Comparison of ENCODE assay signal across 9 mouse cellular contexts in genomic region chr2:105687317-105687991, GRCm38 (mm10). TPM values are rescaled to one million over a fixed set of nuclear protein-coding genes. Genes with fewer than 3 reads are reported as not detected.
A peak's percentile ranks its signal among the peaks of the same experiment; 100 is the strongest.
DNase-seq lines count a peak whose midpoint lies in the region; ATAC-seq lines count a peak whose summit lies in the region.
"Had no signal": no experiment of that assay in that cellular context is flagged by ENCODE, and none has a peak within 500 bp of the region (broad histone marks: within the 10 kb centered on the region; RNA-seq: fewer than 3 reads in every experiment).

No protein-coding gene starts in this region.

- ATAC-seq in kidney, embryonic 15.5 days (replicated peaks; ENCODE audit: low FRiP score), result peak; percentile 68
- ATAC-seq in liver, embryonic 16.5 days (ENCODE audit: low read depth), result no peak
- peak; percentile 29; the same call in 1 of the 2 replicates for ATAC-seq in stomach, embryonic 16.5 days (ENCODE audit: insufficient read depth, low FRiP score)

- H3K27ac ChIP-seq in kidney, embryonic 15.5 days, result no peak overlapping the region
- no peak overlapping the region for H3K27ac ChIP-seq in liver, embryonic 16.5 days (ENCODE audit: low read length)
- H3K27ac ChIP-seq in stomach, embryonic 16.5 days (ENCODE audit: low read length), result no peak overlapping the region

- H3K36me3 ChIP-seq in kidney, embryonic 15.5 days, result no peaks in the 10 kb centered on the region
- H3K36me3 ChIP-seq in liver, embryonic 16.5 days (ENCODE audit: control insufficient read depth, insufficient read depth), result no peaks in the 10 kb centered on the region
- H3K36me3 ChIP-seq in stomach, embryonic 16.5 days (ENCODE audit: control insufficient read depth, insufficient read depth, low read length), result no peaks in the 10 kb centered on the region

- no peak for DNase-seq in kidney, postnatal 14 days
- DNase-seq in cerebellum, postnatal 25 days, result peak; percentile 88 to 89
- peak; percentile 45 for DNase-seq in heart, postnatal 4 days
- DNase-seq in thymus, adult 18-20 months, result no peak
- no peak for DNase-seq in spleen, postnatal 10 days (ENCODE audit: low spot score in 2 of 2)

- 1% methylated on average over 13 of the region's 13 CpGs for WGBS in kidney, embryonic 15.5 days
- 2% methylated on average over 13 of the region's 13 CpGs for whole genome bisulfite sequencing in liver, embryonic 16.5 days (ENCODE audit: insufficient replicate concordance)
- WGBS in stomach, embryonic 16.5 days, result 2% methylated on average over 13 of the region's 13 CpGs

- H3K4me3 ChIP-seq in kidney, embryonic 15.5 days (replicated peaks), result peak overlapping the region; percentile 11
- 0 out of 2 replicates have a peak overlapping the region, but pooled peaks have one; percentile 8 for H3K4me3 ChIP-seq in liver, embryonic 16.5 days (ENCODE audit: low read depth, low read length)
- H3K4me3 ChIP-seq in stomach, embryonic 16.5 days (replicated peaks; ENCODE audit: low read length), result no peak overlapping the region; the same call in 1 of the 2 replicates

- no peak overlapping the region for H3K9ac ChIP-seq in kidney, embryonic 15.5 days
- H3K9ac ChIP-seq in liver, embryonic 16.5 days (ENCODE audit: low read depth, low read length), result no peak overlapping the region
- no peak overlapping the region for H3K9ac ChIP-seq in stomach, embryonic 16.5 days (ENCODE audit: low read length)

- H3K27me3 ChIP-seq in kidney, embryonic 15.5 days, result peaks cover 97% of the 10 kb centered on the region
- H3K27me3 ChIP-seq in liver, embryonic 16.5 days (ENCODE audit: control insufficient read depth, insufficient read depth, low read depth, low read length), result peaks cover 96% of the 10 kb centered on the region
- H3K27me3 ChIP-seq in stomach, embryonic 16.5 days (ENCODE audit: control insufficient read depth, insufficient read depth, low read length), result peaks cover 76% of the 10 kb centered on the region

- H3K4me1 ChIP-seq in kidney, embryonic 15.5 days, result peaks cover 29% of the 10 kb centered on the region
- H3K4me1 ChIP-seq in liver, embryonic 16.5 days (ENCODE audit: control insufficient read depth, low read depth, low read length), result peaks cover 2% of the 10 kb centered on the region
- no peaks in the 10 kb centered on the region for H3K4me1 ChIP-seq in stomach, embryonic 16.5 days (ENCODE audit: control insufficient read depth, insufficient read depth, low read length)

- H3K4me2 ChIP-seq in kidney, embryonic 15.5 days, result peak overlapping the region; percentile 35
- peak overlapping the region; percentile 16; the same call in 1 of the 2 replicates for H3K4me2 ChIP-seq in liver, embryonic 16.5 days (ENCODE audit: low read depth, low read length)
- H3K4me2 ChIP-seq in stomach, embryonic 16.5 days (ENCODE audit: low read depth, low read length), result peak overlapping the region; percentile 30; the same call in 1 of the 2 replicates

- H3K9me3 ChIP-seq in kidney, embryonic 15.5 days (replicated peaks), result no peaks in the 10 kb centered on the region
- no peaks in the 10 kb centered on the region for H3K9me3 ChIP-seq in liver, embryonic 16.5 days (replicated peaks; ENCODE audit: control insufficient read depth, low read length)
- H3K9me3 ChIP-seq in stomach, embryonic 16.5 days (replicated peaks; ENCODE audit: control insufficient read depth, low read length), result no peaks in the 10 kb centered on the region
- H3K9me3 ChIP-seq: G1E had no signal

RNA-seq across cellular contexts. Expression of gene Pax6, which starts 18.8 kb away (rescaled TPM):
- 0.18 and 0.19 TPM in 2 replicates for polyA plus RNA-seq in kidney, embryonic 15.5 days (2015; fragmentation: Nextera tagmentation; extraction: Ambion mirVana)
- total RNA-seq in heart, postnatal 4 days (2021), result under 1 TPM in 1 of 2 experiments, not detected in 1; 0.61 TPM
- polyA plus RNA-seq in liver, embryonic 16.5 days (2015; fragmentation: Nextera tagmentation; extraction: Ambion mirVana), result 0.04 and 0.08 TPM in 2 replicates
- 1.4 and 1.7 TPM in 2 replicates for polyA plus RNA-seq in stomach, embryonic 16.5 days (2015; fragmentation: Nextera tagmentation; extraction: Ambion mirVana)

Comparison
In these comparisons a context has a peak if more than half of its experiments do, and no peak if none do; other contexts are left out.
1. DNase-seq: peak in cerebellum, postnatal 25 days (2 of 2) and heart, postnatal 4 days (single experiment); none in kidney, postnatal 14 days (single experiment), thymus, adult 18-20 months (0 of 2) and spleen, postnatal 10 days (0 of 2).
2. Peak in every context shown above with its lines, with median percentiles within 50 percentile points of each other: H3K4me2 ChIP-seq.